In genomic region chr11:94952169-94952568, GRCm38 (mm10) we compare ENCODE assay signal across 11 mouse cellular contexts. TPM values are rescaled to one million over a fixed set of nuclear protein-coding genes. Genes with fewer than 3 reads are reported as not detected.
A peak's percentile ranks its signal among the peaks of the same experiment; 100 is the strongest.
DNase-seq lines count a peak whose midpoint lies in the region; ATAC-seq and TF ChIP-seq lines count a peak whose summit lies in the region.
"Had no signal": no experiment of that assay in that cellular context is flagged by ENCODE, and none has a peak within 500 bp of the region (broad histone marks: within the 10 kb centered on the region; RNA-seq: fewer than 3 reads in every experiment).

No protein-coding gene starts in this region.

- H3K4me2 ChIP-seq in stomach, embryonic 15.5 days = no peak overlapping the region
- no peak overlapping the region for H3K4me2 ChIP-seq in stomach, postnatal 0 days (replicated peaks; ENCODE audit: low read depth)
- no peak overlapping the region for H3K4me2 ChIP-seq in embryonic facial prominence, embryonic 15.5 days (replicated peaks)
- H3K4me2 ChIP-seq in hindbrain, postnatal 0 days (ENCODE audit: low read depth, low read length) = no peak overlapping the region

- no peaks in the 10 kb centered on the region for H3K9me3 ChIP-seq in stomach, embryonic 15.5 days
- H3K9me3 ChIP-seq in stomach, postnatal 0 days (ENCODE audit: control insufficient read depth, low read length) = no peaks in the 10 kb centered on the region
- H3K9me3 ChIP-seq in embryonic facial prominence, embryonic 15.5 days (replicated peaks) = no peaks in the 10 kb centered on the region
- no peaks in the 10 kb centered on the region for H3K9me3 ChIP-seq in hindbrain, postnatal 0 days (ENCODE audit: low read length)

- WGBS in stomach, embryonic 15.5 days = 20% methylated on average over 6 of the region's 6 CpGs
- 19% methylated on average over 6 of the region's 6 CpGs for WGBS in stomach, postnatal 0 days
- WGBS in embryonic facial prominence, embryonic 15.5 days = 24% methylated on average over 6 of the region's 6 CpGs
- WGBS in hindbrain, postnatal 0 days = 7% methylated on average over 6 of the region's 6 CpGs

- H3K4me3 ChIP-seq in stomach, embryonic 15.5 days (replicated peaks) = no peak overlapping the region
- H3K4me3 ChIP-seq in stomach, postnatal 0 days (ENCODE audit: low read depth, low read length) = no peak overlapping the region
- H3K4me3 ChIP-seq in embryonic facial prominence, embryonic 15.5 days (replicated peaks) = no peak overlapping the region
- no peak overlapping the region for H3K4me3 ChIP-seq in hindbrain, postnatal 0 days (ENCODE audit: low read length)
- H3K4me3 ChIP-seq: erythroblast, embryonic 14.5 days had no signal

- H3K4me1 ChIP-seq in stomach, embryonic 15.5 days = peaks cover 5% of the 10 kb centered on the region; the same call in 1 of the 2 replicates
- no peaks in the 10 kb centered on the region for H3K4me1 ChIP-seq in stomach, postnatal 0 days (replicated peaks; ENCODE audit: control insufficient read depth, insufficient read depth)
- H3K4me1 ChIP-seq in embryonic facial prominence, embryonic 15.5 days = peaks cover 24% of the 10 kb centered on the region
- no peaks in the 10 kb centered on the region for H3K4me1 ChIP-seq in hindbrain, postnatal 0 days (ENCODE audit: insufficient read depth, low read length)

- TF ChIP-seq EP300 in stomach, postnatal 0 days (optimal IDR thresholded peaks at IDR 0.05) = no peak

- no peak overlapping the region for H3K9ac ChIP-seq in stomach, embryonic 15.5 days
- H3K9ac ChIP-seq in stomach, postnatal 0 days (ENCODE audit: low read length) = no peak overlapping the region
- no peak overlapping the region for H3K9ac ChIP-seq in embryonic facial prominence, embryonic 15.5 days
- H3K9ac ChIP-seq in hindbrain, postnatal 0 days (replicated peaks; ENCODE audit: low read length) = no peak overlapping the region

- no peak for DNase-seq in stomach, postnatal 0 days (ENCODE audit: low spot score)
- DNase-seq in hindbrain, postnatal 0 days (ENCODE audit: low spot score) = no peak
- DNase-seq in frontal cortex, postnatal 14 days (ENCODE audit: low spot score in 2 of 2) = no peak
- DNase-seq in cerebellum, adult 11-12 months = no peak
- no peak for DNase-seq in thymus, postnatal 25 days
- DNase-seq: kidney, adult 2 months had no signal

- H3K27me3 ChIP-seq in stomach, embryonic 15.5 days (replicated peaks) = no peaks in the 10 kb centered on the region
- H3K27me3 ChIP-seq in stomach, postnatal 0 days (ENCODE audit: control insufficient read depth, insufficient read depth, low read length) = no peaks in the 10 kb centered on the region
- no peaks in the 10 kb centered on the region for H3K27me3 ChIP-seq in embryonic facial prominence, embryonic 15.5 days
- H3K27me3 ChIP-seq in hindbrain, postnatal 0 days (ENCODE audit: insufficient read depth, low read length) = no peaks in the 10 kb centered on the region

- ATAC-seq in stomach, embryonic 15.5 days (ENCODE audit: insufficient read depth, low FRiP score, low read depth) = no peak
- ATAC-seq in stomach, postnatal 0 days (ENCODE audit: low FRiP score, low TSS enrichment) = no peak
- no peak for ATAC-seq in embryonic facial prominence, embryonic 15.5 days (ENCODE audit: insufficient number of reproducible peaks, low FRiP score, low TSS enrichment, low read depth)
- ATAC-seq in hindbrain, postnatal 0 days = peak; percentile 18; the same call in 1 of the 2 replicates
- ATAC-seq: lung, postnatal 0 days had no signal

- peaks cover 22% of the 10 kb centered on the region for H3K36me3 ChIP-seq in stomach, embryonic 15.5 days
- peaks cover 30% of the 10 kb centered on the region for H3K36me3 ChIP-seq in stomach, postnatal 0 days (ENCODE audit: control insufficient read depth, insufficient read depth, low read length)
- H3K36me3 ChIP-seq in embryonic facial prominence, embryonic 15.5 days = peaks cover 48% of the 10 kb centered on the region
- H3K36me3 ChIP-seq in hindbrain, postnatal 0 days (ENCODE audit: insufficient read depth, low read length) = no peaks in the 10 kb centered on the region

- peak overlapping the region; percentile 5; the same call in 1 of the 2 replicates for H3K27ac ChIP-seq in stomach, embryonic 15.5 days
- no peak overlapping the region for H3K27ac ChIP-seq in stomach, postnatal 0 days (replicated peaks)
- peak overlapping the region; percentile 98 for H3K27ac ChIP-seq in embryonic facial prominence, embryonic 15.5 days (replicated peaks)
- H3K27ac ChIP-seq in hindbrain, postnatal 0 days = no peak overlapping the region

- no peak for TF ChIP-seq CTCF in stomach, postnatal 0 days (IDR thresholded peaks at IDR 0.05; ENCODE audit: low read depth)
- no peak for TF ChIP-seq CTCF in hindbrain, postnatal 0 days (IDR thresholded peaks at IDR 0.05; ENCODE audit: low read depth)

RNA-seq across cellular contexts. Expression of gene Hils1, which starts 15.2 kb away (rescaled TPM):
- polyA plus RNA-seq in stomach, embryonic 15.5 days (2015; fragmentation: Nextera tagmentation; extraction: Ambion mirVana) = not detected in 2 replicates
- polyA plus RNA-seq in stomach, postnatal 0 days (2015; fragmentation: Nextera tagmentation; extraction: Ambion mirVana) = not detected in 2 replicates
- 0.25 TPM in 1 of 2 replicates, not detected in the other for polyA plus RNA-seq in embryonic facial prominence, embryonic 15.5 days (2015; fragmentation: Nextera tagmentation; extraction: Ambion mirVana)
- total RNA-seq in hindbrain, postnatal 0 days (2014; rRNA removed) = not detected in 2 replicates
- not detected in 2 replicates for polyA plus RNA-seq in hindbrain, postnatal 0 days (2015; fragmentation: Nextera tagmentation; extraction: Ambion mirVana)
- total RNA-seq: left cerebral cortex, postnatal 10 days had no signal
- polyA plus RNA-seq: erythroblast, embryonic 14.5 days; kidney, adult 2 months; lung, postnatal 0 days had no signal

RNA-seq across cellular contexts. Expression of gene Col1a1, which starts 16.1 kb away (rescaled TPM):
- 1,375 and 1,459 TPM in 2 replicates for polyA plus RNA-seq in stomach, embryonic 15.5 days (2015; fragmentation: Nextera tagmentation; extraction: Ambion mirVana)
- 816 and 869 TPM in 2 replicates for polyA plus RNA-seq in stomach, postnatal 0 days (2015; fragmentation: Nextera tagmentation; extraction: Ambion mirVana)
- polyA plus RNA-seq in embryonic facial prominence, embryonic 15.5 days (2015; fragmentation: Nextera tagmentation; extraction: Ambion mirVana) = 4,177 and 4,242 TPM in 2 replicates
- 48.3 and 53.0 TPM in 2 replicates for total RNA-seq in hindbrain, postnatal 0 days (2014; rRNA removed)
- 56.5 and 73.3 TPM in 2 replicates for polyA plus RNA-seq in hindbrain, postnatal 0 days (2015; fragmentation: Nextera tagmentation; extraction: Ambion mirVana)

RNA-seq across cellular contexts. Expression of gene Sgca, which starts 24.0 kb away (rescaled TPM):
- 0.17 and 0.27 TPM in 2 replicates for polyA plus RNA-seq in stomach, embryonic 15.5 days (2015; fragmentation: Nextera tagmentation; extraction: Ambion mirVana)
- polyA plus RNA-seq in stomach, postnatal 0 days (2015; fragmentation: Nextera tagmentation; extraction: Ambion mirVana) = 0.47 and 0.80 TPM in 2 replicates
- polyA plus RNA-seq in embryonic facial prominence, embryonic 15.5 days (2015; fragmentation: Nextera tagmentation; extraction: Ambion mirVana) = 11.7 and 14.6 TPM in 2 replicates
- 0.36 and 0.52 TPM in 2 replicates for total RNA-seq in hindbrain, postnatal 0 days (2014; rRNA removed)
- 0.26 and 0.28 TPM in 2 replicates for polyA plus RNA-seq in hindbrain, postnatal 0 days (2015; fragmentation: Nextera tagmentation; extraction: Ambion mirVana)
- polyA plus RNA-seq: erythroblast, embryonic 14.5 days had no signal

RNA-seq across cellular contexts. Expression of gene Ppp1r9b, which starts 38.7 kb away (rescaled TPM):
- polyA plus RNA-seq in stomach, embryonic 15.5 days (2015; fragmentation: Nextera tagmentation; extraction: Ambion mirVana) = 10.3 TPM in 2 replicates
- polyA plus RNA-seq in stomach, postnatal 0 days (2015; fragmentation: Nextera tagmentation; extraction: Ambion mirVana) = 4.9 and 5.4 TPM in 2 replicates
- 11.0 and 12.8 TPM in 2 replicates for polyA plus RNA-seq in embryonic facial prominence, embryonic 15.5 days (2015; fragmentation: Nextera tagmentation; extraction: Ambion mirVana)
- 170 and 190 TPM in 2 replicates for total RNA-seq in hindbrain, postnatal 0 days (2014; rRNA removed)
- 18.8 and 19.4 TPM in 2 replicates for polyA plus RNA-seq in hindbrain, postnatal 0 days (2015; fragmentation: Nextera tagmentation; extraction: Ambion mirVana)

RNA-seq across cellular contexts. Expression of gene Samd14, which starts 57.5 kb away (rescaled TPM):
- 19.8 and 21.1 TPM in 2 replicates for polyA plus RNA-seq in stomach, embryonic 15.5 days (2015; fragmentation: Nextera tagmentation; extraction: Ambion mirVana)
- 6.7 and 7.2 TPM in 2 replicates for polyA plus RNA-seq in stomach, postnatal 0 days (2015; fragmentation: Nextera tagmentation; extraction: Ambion mirVana)
- polyA plus RNA-seq in embryonic facial prominence, embryonic 15.5 days (2015; fragmentation: Nextera tagmentation; extraction: Ambion mirVana) = 29.7 and 33.9 TPM in 2 replicates
- 216 and 223 TPM in 2 replicates for total RNA-seq in hindbrain, postnatal 0 days (2014; rRNA removed)
- 128 and 137 TPM in 2 replicates for polyA plus RNA-seq in hindbrain, postnatal 0 days (2015; fragmentation: Nextera tagmentation; extraction: Ambion mirVana)

Comparison
In these comparisons a context has a peak if more than half of its experiments do, and no peak if none do; other contexts are left out.
1. H3K27ac ChIP-seq: peak in stomach, embryonic 15.5 days (single experiment) and embryonic facial prominence, embryonic 15.5 days (single experiment); none in stomach, postnatal 0 days (single experiment) and hindbrain, postnatal 0 days (single experiment).
2. RNA of gene Col1a1, which starts 16.1 kb away (polyA plus RNA-seq): 4,177 to 4,242 TPM in embryonic facial prominence, embryonic 15.5 days, 1,375 to 1,459 TPM in stomach, embryonic 15.5 days and 816 to 869 TPM in stomach, postnatal 0 days; 56.5 to 73.3 TPM in hindbrain, postnatal 0 days; every median in the first group is over 10 times any median in the second.